Mouse (Mus musculus): ENCODE measurements at regions not wholly inside any gene's neighbourhood (a gene's known extent, or its start where the extent isn't known, plus 50 kb on each side); places are given as distances from the start of the nearest gene placed in this dataset.
A peak's percentile ranks its signal among the peaks of the same experiment; 100 is the strongest.

GRCm38 (mm10) chr16:19876861-19877554 is 105.8 kb downstream of the Klhl6 start:
- dilution Hi-C loops (cut with MboI; ENCODE audit: extremely low pct_ligation_motif_present, extremely low pct_unique_long_range_greater_than_20kb, low sequenced_read_pairs), result no loop called here
- Histone ChIP-seq H3K27ac (ENCODE audit: insufficient read depth, low read depth) (no peak overlapping the region), H3K79me2 (replicated peaks; ENCODE audit: control insufficient read depth, extremely low read depth, insufficient read depth, poor library complexity, severe bottlenecking) (peaks cover 17% of the 10 kb centered on the region), H3K9me3 (replicated peaks; ENCODE audit: low read length) (no peaks in the 10 kb centered on the region), H3K27me3 (replicated peaks) (no peaks in the 10 kb centered on the region), H3K4me2 (ENCODE audit: insufficient read depth, low read depth, poor library complexity, severe bottlenecking) (no peak overlapping the region), H3K36me3 (replicated peaks in 1 of 2; ENCODE audit: control insufficient read depth in 1 of 2, insufficient read depth in 1 of 2, low read length in 1 of 2) (peaks cover 14 to 72% of the 10 kb centered on the region in 2 experiments), H3K4me3 (replicated peaks in 1 of 3; ENCODE audit: low read depth in 2 of 3, low read length in 2 of 3, poor library complexity in 1 of 3) (no peak overlapping the region), H3K9ac (ENCODE audit: insufficient read depth, low read depth) (no peak overlapping the region), H3K4me1 (ENCODE audit: control insufficient read depth in 1 of 2, insufficient read depth in 2 of 2) (peaks cover 5 to 54% of the 10 kb centered on the region in 2 experiments)
- no peak for DNase-seq (ENCODE audit: extremely low read depth)
- in situ Hi-C loops (cut with MboI; ENCODE audit: low pct_ligation_motif_present, low pct_unique_long_range_greater_than_20kb, low sequenced_read_pairs), result no loop called here
- TF ChIP-seq MAX (IDR thresholded peaks at IDR 0.05; ENCODE audit: low read length) (no peak), MYC (IDR thresholded peaks at IDR 0.05; ENCODE audit: low read depth, low read length) (no peak), GABPA (IDR thresholded peaks at IDR 0.05; ENCODE audit: insufficient replicate concordance, low read depth, low read length) (no peak), ZNF384 (IDR thresholded peaks at IDR 0.05; ENCODE audit: low read depth, low read length) (no peak), USF1 (IDR thresholded peaks at IDR 0.05; ENCODE audit: low read depth, low read length) (no peak), TBP (conservative IDR thresholded peaks at IDR 0.05; ENCODE audit: low read depth, low read length) (no peak), TCF12 (IDR thresholded peaks at IDR 0.05; ENCODE audit: low read depth, low read length) (no peak), JUND (conservative IDR thresholded peaks at IDR 0.05; ENCODE audit: low read depth, low read length) (no peak)

- in situ Hi-C loops (cut with MboI; ENCODE audit: low pct_ligation_motif_present, low pct_unique_long_range_greater_than_20kb, low sequenced_read_pairs), result no loop called here
- Histone ChIP-seq H3K9ac (ENCODE audit: insufficient read depth, low read depth) (peak overlapping the region; percentile 100), H3K4me1 (ENCODE audit: control insufficient read depth in 1 of 2, insufficient read depth in 2 of 2) (peaks cover 11 to 68% of the 10 kb centered on the region in 2 experiments), H3K79me2 (replicated peaks; ENCODE audit: control insufficient read depth, extremely low read depth, insufficient read depth, poor library complexity, severe bottlenecking) (peaks cover 26% of the 10 kb centered on the region), H3K4me2 (ENCODE audit: insufficient read depth, low read depth, poor library complexity, severe bottlenecking) (peak overlapping the region; percentile 91), H3K4me3 (replicated peaks in 1 of 3; ENCODE audit: low read depth in 2 of 3, low read length in 2 of 3, poor library complexity in 1 of 3) (peak overlapping the region; percentile 71 to 78 (median 75)), H3K9me3 (replicated peaks; ENCODE audit: low read length) (no peaks in the 10 kb centered on the region), H3K27me3 (replicated peaks) (no peaks in the 10 kb centered on the region), H3K27ac (ENCODE audit: insufficient read depth, low read depth) (peak overlapping the region; percentile 85), H3K36me3 (replicated peaks in 1 of 2; ENCODE audit: control insufficient read depth in 1 of 2, insufficient read depth in 1 of 2, low read length in 1 of 2) (peaks cover 3 to 20% of the 10 kb centered on the region in 2 experiments)
- dilution Hi-C loops (cut with MboI; ENCODE audit: extremely low pct_ligation_motif_present, extremely low pct_unique_long_range_greater_than_20kb, low sequenced_read_pairs), result no loop called here
- DNase-seq (ENCODE audit: extremely low read depth), result peak; percentile 44
- TF ChIP-seq JUND (conservative IDR thresholded peaks at IDR 0.05; ENCODE audit: low read depth, low read length) (no peak), MAZ (IDR thresholded peaks at IDR 0.05; ENCODE audit: low read depth, low read length) (no peak), SMC3 (IDR thresholded peaks at IDR 0.05; ENCODE audit: low read depth, low read length) (no peak), CHD1 (IDR thresholded peaks at IDR 0.05; ENCODE audit: low read depth, low read length) (no peak), IRF4 (IDR thresholded peaks at IDR 0.05; ENCODE audit: low read depth, low read length) (peak; percentile 60), MAX (IDR thresholded peaks at IDR 0.05; ENCODE audit: low read length) (peak; percentile 73; the same call in 1 of the 2 replicates), ELF1 (IDR thresholded peaks at IDR 0.05; ENCODE audit: low read depth, low read length) (no peak), GABPA (IDR thresholded peaks at IDR 0.05; ENCODE audit: insufficient replicate concordance, low read depth, low read length) (no peak), POLR2A (IDR thresholded peaks at IDR 0.05; ENCODE audit: low read depth, low read length) (peak; percentile 35; the same call in 1 of the 2 replicates), MYC (IDR thresholded peaks at IDR 0.05; ENCODE audit: low read depth, low read length) (peak; percentile 67; the same call in 1 of the 2 replicates), EP300 (IDR thresholded peaks at IDR 0.05; ENCODE audit: low read length) (peak; percentile 31; the same call in 1 of the 2 replicates), ZC3H11A (IDR thresholded peaks at IDR 0.05; ENCODE audit: low read depth, low read length) (no peak)
Observed at GRCm38 (mm10) chr16:19882961-19883360, 99.9 kb downstream of the Klhl6 start.
